Mouse (Mus musculus): ENCODE results near the gene Prickle1. TPM values are rescaled to one million over a fixed set of nuclear protein-coding genes. Genes with fewer than 3 reads are reported as not detected.

Gene Prickle1
- total RNA-seq, 4 experiments from 2014 or later = 16.9 to 32.3 (median 22.9) TPM

- peak; percentile 43 for DNase-seq
Observed at GRCm38 (mm10) chr15:93538551-93539205, 57.0 kb downstream of the Prickle1 start.

DNA sequence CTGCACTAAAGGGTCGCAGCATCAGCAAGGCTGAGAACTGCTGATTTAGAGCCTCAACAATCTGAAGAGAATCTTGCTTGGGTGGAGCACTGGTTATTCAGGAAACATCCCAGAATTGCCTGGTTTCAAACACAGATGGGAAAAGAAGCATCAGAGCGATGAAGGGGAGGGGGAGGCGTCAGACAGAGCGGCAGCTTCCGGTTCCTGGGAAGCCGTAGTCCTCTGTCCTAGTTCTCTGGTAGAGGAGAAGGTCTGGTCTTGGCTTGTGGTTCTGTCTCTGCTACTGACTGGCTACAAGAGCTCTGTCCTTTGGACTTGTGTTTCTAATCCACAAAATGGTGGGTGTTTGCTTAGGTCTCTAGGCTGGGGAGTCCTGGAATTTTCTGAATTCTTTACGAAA is 57.9 kb downstream of the Prickle1 start:
- no peak for DNase-seq

GRCm38 (mm10) chr15:93536191-93536590 is 59.5 kb downstream of the Prickle1 start:
- no peak for DNase-seq

DNA sequence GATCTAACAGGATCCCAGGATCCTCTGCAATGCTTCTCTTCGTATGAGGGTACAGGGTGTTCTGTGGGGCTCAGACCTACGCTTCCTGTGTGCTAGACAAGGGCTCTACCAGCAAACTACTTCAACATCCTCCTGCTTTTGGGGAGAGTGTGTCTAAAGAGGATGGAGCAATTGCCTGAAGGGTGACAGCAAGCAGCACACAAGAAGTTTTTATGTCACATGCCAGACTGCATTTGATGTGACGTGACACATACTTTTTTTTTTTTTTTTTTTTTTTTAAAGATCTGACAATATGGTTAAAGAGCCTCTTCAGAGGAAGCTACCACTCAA is 65.0 kb downstream of the Prickle1 start:
- no peak for DNase-seq

- no peak for DNase-seq
Observed at GRCm38 (mm10) chr15:93529831-93530702, 65.6 kb downstream of the Prickle1 start.

GRCm38 (mm10) chr15:93525305-93525917 is 70.3 kb downstream of the Prickle1 start:
- no peak for DNase-seq

- DNase-seq = no peak
Observed at GRCm38 (mm10) chr15:93521787-93522180, 73.9 kb downstream of the Prickle1 start.

- no peak for DNase-seq
Observed at GRCm38 (mm10) chr15:93521088-93521786, 74.5 kb downstream of the Prickle1 start.

GRCm38 (mm10) chr15:93519836-93520826 is 75.6 kb downstream of the Prickle1 start:
- no peak for DNase-seq

DNA sequence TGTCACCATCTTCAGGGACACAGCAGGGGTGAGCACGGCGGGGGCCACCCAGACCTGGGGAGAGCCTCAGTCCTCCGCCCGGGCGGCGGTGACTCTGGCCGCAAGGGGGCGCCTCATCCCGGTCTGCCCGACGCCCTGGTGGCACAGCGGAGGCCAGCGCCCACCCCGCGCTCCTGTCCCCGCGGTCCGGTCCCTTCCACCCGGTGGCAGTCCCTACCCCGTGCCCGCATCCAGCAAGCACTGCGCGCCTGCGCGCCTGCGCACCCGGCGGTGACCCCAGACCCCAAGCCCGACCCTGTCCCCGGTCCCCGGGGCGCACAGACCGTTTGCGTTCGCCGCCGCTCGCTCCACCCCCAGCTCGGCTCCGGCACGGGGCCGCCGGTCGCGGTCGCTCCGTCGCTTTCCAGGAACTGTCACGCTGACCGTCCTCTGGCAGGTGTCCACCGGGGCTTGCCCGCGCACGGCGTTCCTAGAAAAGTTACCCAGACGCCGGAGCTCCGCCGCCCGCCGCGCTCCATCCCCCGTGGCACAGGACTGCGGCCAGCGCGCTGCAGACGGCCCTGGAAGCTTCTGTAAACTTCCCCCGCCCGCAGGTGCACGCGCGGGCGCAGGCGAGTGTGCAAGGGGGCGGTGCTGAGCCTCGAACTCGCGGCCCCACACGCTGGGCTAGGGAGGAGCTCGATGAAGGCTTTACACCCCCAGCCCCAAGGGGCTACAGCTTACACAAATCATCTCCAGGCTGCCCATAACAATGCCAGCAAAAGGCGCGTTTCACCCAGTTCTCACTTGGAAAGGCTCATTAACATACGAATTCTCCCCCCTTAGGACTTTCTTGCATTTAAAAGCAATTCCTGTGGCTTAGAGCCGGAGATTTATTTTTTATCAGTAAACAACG is 76.5 kb downstream of the Prickle1 start:
- DNase-seq = peak; percentile 79

- peak; percentile 28 for DNase-seq
Observed at GRCm38 (mm10) chr15:93518143-93518902, 77.4 kb downstream of the Prickle1 start.

GRCm38 (mm10) chr15:93517022-93517565 is 78.6 kb downstream of the Prickle1 start:
- no peak for DNase-seq

GRCm38 (mm10) chr15:93515316-93515715 is 80.4 kb downstream of the Prickle1 start:
- DNase-seq = no peak

GRCm38 (mm10) chr15:93513939-93514341 is 81.8 kb downstream of the Prickle1 start:
- peak; percentile 31 for DNase-seq

GRCm38 (mm10) chr15:93512437-93512836 is 83.3 kb downstream of the Prickle1 start:
- DNase-seq = no peak

DNA sequence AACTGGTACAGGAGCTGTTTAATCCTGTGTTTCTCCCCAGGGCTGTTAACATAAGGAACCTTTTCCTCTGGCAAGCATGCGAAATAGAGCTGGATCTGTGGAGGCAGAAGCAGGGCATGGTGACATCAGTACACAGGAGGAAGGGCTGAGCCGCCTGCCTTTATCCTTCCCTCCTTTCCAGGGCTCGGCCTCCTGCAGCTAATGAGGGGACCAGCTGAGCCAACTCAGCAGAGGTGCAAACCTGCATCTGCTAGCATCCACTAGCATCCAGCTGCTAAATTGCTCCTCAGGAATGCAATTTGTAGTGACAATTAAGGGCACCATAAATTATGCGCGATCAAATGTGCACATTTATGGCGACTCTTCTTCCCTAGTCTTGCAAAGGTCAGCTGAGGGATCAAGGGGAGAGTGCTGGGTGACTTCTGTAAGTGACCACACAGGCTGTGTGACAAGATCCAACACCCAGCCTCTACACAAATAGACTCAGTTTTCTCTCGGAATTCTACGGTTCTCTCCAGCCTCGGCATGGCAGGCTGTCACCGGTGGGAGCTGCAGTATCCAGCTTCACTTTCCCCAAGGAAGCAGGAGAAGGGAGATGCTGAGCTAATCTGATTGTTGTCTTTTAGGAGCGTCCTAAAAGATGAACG is 84.9 kb downstream of the Prickle1 start:
- no peak for DNase-seq

DNA sequence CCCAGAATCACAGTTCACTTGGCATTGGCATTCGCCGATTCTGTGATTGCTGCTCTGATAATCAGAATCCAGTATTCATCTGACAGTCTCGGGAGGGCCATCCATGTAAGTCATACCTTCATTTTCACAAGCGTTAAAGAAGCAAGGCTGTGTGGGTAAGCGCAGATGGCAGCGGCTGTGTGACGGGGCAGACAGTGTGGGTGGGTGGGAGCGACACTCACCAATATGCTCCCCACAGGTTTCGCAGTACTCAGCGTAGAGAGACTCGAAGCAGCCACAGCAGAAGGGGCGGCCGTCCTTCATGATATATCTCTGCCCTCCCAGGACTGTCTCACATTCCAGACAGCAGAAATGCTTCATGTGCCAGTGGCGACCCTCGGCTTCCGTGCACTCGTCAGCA is 90.9 kb downstream of the Prickle1 start:
- no peak for DNase-seq

DNA sequence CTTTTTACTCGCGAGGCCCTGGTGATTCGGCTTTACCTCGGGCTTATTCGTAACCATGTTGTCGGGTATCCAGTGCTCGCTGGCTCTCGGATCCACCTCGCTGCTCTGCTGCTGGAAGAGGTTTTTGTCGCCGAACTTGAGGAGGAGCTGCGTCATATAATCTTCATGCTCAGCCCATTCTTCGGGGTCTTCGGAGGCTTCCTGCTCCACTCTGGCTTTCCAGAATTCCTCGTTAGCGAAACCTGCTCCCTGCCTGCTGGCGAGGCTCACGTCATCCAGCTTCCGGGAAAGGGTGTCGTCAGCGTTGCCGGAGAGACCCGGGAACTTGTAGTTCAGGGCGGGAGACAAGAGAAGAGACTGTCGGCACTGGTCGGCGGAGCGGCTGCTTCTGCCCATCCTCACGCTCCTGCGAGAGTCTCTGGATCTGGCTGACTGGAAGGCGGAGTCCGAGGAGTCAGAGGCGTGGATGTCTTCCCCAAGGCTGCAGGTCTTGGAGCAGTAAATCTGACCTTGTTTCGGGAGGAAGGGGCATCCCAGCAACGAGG is 92.4 kb downstream of the Prickle1 start:
- DNase-seq = no peak

DNA sequence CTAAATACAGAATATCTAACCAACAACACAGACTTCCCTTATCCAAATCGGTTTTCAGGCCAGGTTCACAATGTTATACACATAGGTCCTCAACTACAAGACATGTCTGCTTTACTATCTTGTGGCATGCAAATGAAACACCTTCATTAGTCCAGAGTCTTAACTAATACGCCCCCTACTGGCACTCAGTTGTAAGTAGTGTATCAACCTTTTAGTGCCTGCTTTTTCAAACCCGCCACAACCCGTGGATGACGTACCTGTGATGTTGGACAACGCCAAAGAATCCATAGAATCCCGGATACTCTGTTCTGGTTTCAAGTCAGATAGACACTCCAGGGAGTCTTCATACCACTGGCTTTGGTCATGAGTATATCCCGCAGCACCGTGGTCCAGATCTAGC is 93.0 kb downstream of the Prickle1 start:
- DNase-seq = no peak

Data from adrenal gland, adult 8-10 months (tissue).